Mouse (Mus musculus) brain, embryonic 14.5 days (tissue): ENCODE measurements at regions not wholly inside any gene's neighbourhood (a gene's known extent, or its start where the extent isn't known, plus 50 kb on each side); places are given as distances from the start of the nearest gene placed in this dataset.

Experiments used
- CTCF ChIP-seq: fragments of 200-500 bp; IDR thresholded peaks from 2 replicates; pipeline ENCODE4 v1.5.1; 2012; ENCODE audit warnings: inconsistent platforms, mild to moderate bottlenecking, moderate library complexity, borderline replicate concordance; ENCODE audit not compliant: insufficient read depth, insufficient read length; ENCODE audit errors: extremely low read depth
- POLR2A ChIP-seq: fragments of 200-500 bp; IDR thresholded peaks from 2 replicates; pipeline ENCODE4 v1.6.1; 2012; ENCODE audit warnings: mild to moderate bottlenecking, inconsistent platforms, borderline replicate concordance; ENCODE audit not compliant: poor library complexity, insufficient read depth, insufficient read length, severe bottlenecking; ENCODE audit errors: extremely low read depth

DNA sequence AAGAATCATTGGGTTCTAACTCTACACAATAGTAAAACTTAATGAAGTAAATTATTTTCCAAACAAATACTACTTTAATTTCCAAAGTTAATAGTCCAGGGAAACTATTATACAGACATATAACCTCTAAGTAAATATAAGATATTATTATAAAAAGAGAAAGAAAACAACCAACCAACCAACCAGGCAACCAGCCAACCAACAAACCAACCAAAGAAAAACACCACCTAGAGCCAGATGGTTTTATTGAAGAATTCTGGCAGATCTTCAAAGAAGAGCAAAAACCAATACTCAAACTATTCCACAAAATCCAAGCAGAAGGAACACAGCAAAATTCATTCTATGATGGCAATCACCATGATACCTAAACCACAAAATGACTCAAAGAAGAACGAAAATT is 1418.0 kb upstream of the Pabpc4l start:
- TF ChIP-seq CTCF (no peak), POLR2A (no peak)
